Mouse (Mus musculus) embryonic stem cell, embryonic (primary cell): ENCODE data around the gene Rbm19.

Source experiments
- CTCF ChIA-PET, 4 experiments: fragments of 300-600 bp in 2 of 4; fragments of 350-600 bp in 2 of 4; sonication (Branson Sonifier 250); formaldehyde crosslinking; loops; one replicate each; lab custom pipeline; 2022; ENCODE audit warnings: inconsistent platforms in 2 of 4; lab: Charles Lee
- POLR2A ChIA-PET, 4 experiments: fragments of 300-600 bp in 2 of 4; fragments of 350-600 bp in 2 of 4; sonication (Branson Sonifier 250); formaldehyde crosslinking; loops; one replicate each; lab custom pipeline; 2022; ENCODE audit warnings: antibody characterized with exemption in 4 of 4, inconsistent platforms in 1 of 4; lab: Charles Lee

Gene Rbm19

GRCm38 (mm10) chr5:120127641-120128040 lies 11.4 kb downstream of the Rbm19 start:
- ChIA-PET CTCF (interaction anchor here in 3 of 4 experiments (0.6 to 1.8 kb wide), 17 partner anchors 9 to 1203 kb away, joined by 3 to 10 read pairs (median 3); partner anchors contain the start of gene Rbm19 (in 1 of the 3)), POLR2A (interaction anchor here in 2 of 4 experiments (0.6 to 0.7 kb wide), 2 partner anchors 94 to 127 kb away, joined by 3 read pairs; no protein-coding TSS in a partner anchor)

GRCm38 (mm10) chr5:120128511-120128910 lies 12.2 kb downstream of the Rbm19 start:
- POLR2A ChIA-PET: interaction anchor here in 1 of 4 experiments (1.1 kb wide), 1 partner anchor 9 kb away, joined by 5 read pairs; no protein-coding TSS in a partner anchor
- CTCF ChIA-PET: interaction anchor here in 3 of 4 experiments (0.6 to 1.8 kb wide), 13 partner anchors 8 to 477 kb away, joined by 3 to 10 read pairs (median 3); no protein-coding TSS in a partner anchor

- POLR2A ChIA-PET: interaction anchor here in 1 of 4 experiments (0.5 to 1.4 kb wide), 6 partner anchors 8 to 385 kb away, joined by 3 to 5 read pairs (median 3); no protein-coding TSS in a partner anchor
- CTCF ChIA-PET: interaction anchor here (0.5 to 3.2 kb wide), 21 partner anchors 8 to 1712 kb away, joined by 3 to 27 read pairs (median 4); partner anchors contain the start of gene Slc8b1 (in 1 of the 4)
These were observed 12.8 kb downstream of the Rbm19 start for GRCm38 (mm10) chr5:120129070-120129469.

GRCm38 (mm10) chr5:120129761-120130160 lies 13.5 kb downstream of the Rbm19 start:
- ChIA-PET CTCF (interaction anchor here (0.5 to 3.2 kb wide), 29 partner anchors 8 to 381 kb away, joined by 3 to 27 read pairs (median 3); partner anchors contain the start of gene Slc8b1 (in 1 of the 4)), POLR2A (interaction anchor here in 2 of 4 experiments (0.9 to 1.4 kb wide), 7 partner anchors 8 to 385 kb away, joined by 3 to 5 read pairs (median 3); no protein-coding TSS in a partner anchor)

- ChIA-PET POLR2A (interaction anchor here in 2 of 4 experiments (1.0 to 1.4 kb wide), 5 partner anchors 9 to 326 kb away, joined by 3 to 5 read pairs (median 3); no protein-coding TSS in a partner anchor), CTCF (interaction anchor here (0.6 to 3.2 kb wide), 23 partner anchors 9 to 354 kb away, joined by 3 to 27 read pairs (median 3); no protein-coding TSS in a partner anchor)
These were observed 13.9 kb downstream of the Rbm19 start for GRCm38 (mm10) chr5:120130163-120130562.

- ChIA-PET CTCF (interaction anchor here (0.5 to 3.2 kb wide), 25 partner anchors 8 to 432 kb away, joined by 3 to 27 read pairs (median 4); no protein-coding TSS in a partner anchor), POLR2A (interaction anchor here in 1 of 4 experiments (1.3 kb wide), 1 partner anchor 10 kb away, joined by 3 read pairs; no protein-coding TSS in a partner anchor)
These were observed 15.3 kb downstream of the Rbm19 start for GRCm38 (mm10) chr5:120131600-120131999.

GRCm38 (mm10) chr5:120134000-120134399 lies 17.7 kb downstream of the Rbm19 start:
- ChIA-PET CTCF (interaction anchor here (0.6 to 2.0 kb wide), 27 partner anchors 9 to 471 kb away, joined by 3 to 17 read pairs (median 3); no protein-coding TSS in a partner anchor), POLR2A (interaction anchor here in 1 of 4 experiments (0.9 kb wide), 1 partner anchor 9 kb away, joined by 3 read pairs; no protein-coding TSS in a partner anchor)

GRCm38 (mm10) chr5:120135337-120135736 lies 19.1 kb downstream of the Rbm19 start:
- ChIA-PET CTCF (interaction anchor here in 3 of 4 experiments (0.5 to 2.0 kb wide), 7 partner anchors 8 to 485 kb away, joined by 3 to 6 read pairs (median 5); no protein-coding TSS in a partner anchor), POLR2A (interaction anchor here in 2 of 4 experiments (0.7 to 1.0 kb wide), 2 partner anchors 10 to 63 kb away, joined by 3 read pairs; no protein-coding TSS in a partner anchor)

GRCm38 (mm10) chr5:120135823-120136222 lies 19.6 kb downstream of the Rbm19 start:
- POLR2A ChIA-PET: interaction anchor here in 2 of 4 experiments (0.7 to 1.5 kb wide), 3 partner anchors 11 to 62 kb away, joined by 3 to 4 read pairs (median 3); no protein-coding TSS in a partner anchor
- CTCF ChIA-PET: interaction anchor here in 3 of 4 experiments (0.5 to 2.0 kb wide), 10 partner anchors 8 to 484 kb away, joined by 3 to 6 read pairs (median 5); no protein-coding TSS in a partner anchor

GRCm38 (mm10) chr5:120136236-120136675 lies 20.0 kb downstream of the Rbm19 start:
- POLR2A ChIA-PET: interaction anchor here in 1 of 4 experiments (1.0 to 1.5 kb wide), 2 partner anchors 9 to 21 kb away, joined by 4 to 7 read pairs; no protein-coding TSS in a partner anchor
- CTCF ChIA-PET: interaction anchor here in 3 of 4 experiments (0.5 to 2.0 kb wide), 12 partner anchors 7 to 395 kb away, joined by 3 to 6 read pairs (median 4); no protein-coding TSS in a partner anchor

GRCm38 (mm10) chr5:120137038-120137437 lies 20.8 kb downstream of the Rbm19 start:
- POLR2A ChIA-PET: interaction anchor here in 2 of 4 experiments (0.6 to 1.6 kb wide), 6 partner anchors 8 to 424 kb away, joined by 3 to 7 read pairs (median 4); no protein-coding TSS in a partner anchor
- CTCF ChIA-PET: interaction anchor here in 3 of 4 experiments (0.7 to 2.0 kb wide), 5 partner anchors 9 to 392 kb away, joined by 3 to 5 read pairs (median 5); no protein-coding TSS in a partner anchor

GRCm38 (mm10) chr5:120137846-120138245 lies 21.6 kb downstream of the Rbm19 start:
- ChIA-PET CTCF (interaction anchor here in 3 of 4 experiments (0.6 to 2.0 kb wide), 4 partner anchors 10 to 46 kb away, joined by 3 to 8 read pairs (median 3); no protein-coding TSS in a partner anchor), POLR2A (interaction anchor here in 2 of 4 experiments (0.5 to 1.6 kb wide), 3 partner anchors 9 to 24 kb away, joined by 4 to 5 read pairs (median 5); no protein-coding TSS in a partner anchor)

- CTCF ChIA-PET: interaction anchor here (0.5 to 2.0 kb wide), 6 partner anchors 9 to 379 kb away, joined by 3 to 8 read pairs (median 3); no protein-coding TSS in a partner anchor
- POLR2A ChIA-PET: interaction anchor here in 1 of 4 experiments (1.4 to 1.6 kb wide), 2 partner anchors 9 kb away, joined by 5 read pairs; no protein-coding TSS in a partner anchor
These were observed 22.1 kb downstream of the Rbm19 start for GRCm38 (mm10) chr5:120138406-120138805.

- POLR2A ChIA-PET: interaction anchor here in 1 of 4 experiments (1.4 kb wide), 1 partner anchor 10 kb away, joined by 5 read pairs; no protein-coding TSS in a partner anchor
- CTCF ChIA-PET: interaction anchor here in 3 of 4 experiments (0.6 to 2.0 kb wide), 6 partner anchors 10 to 682 kb away, joined by 3 to 8 read pairs (median 5); no protein-coding TSS in a partner anchor
These were observed 23.0 kb downstream of the Rbm19 start for GRCm38 (mm10) chr5:120139224-120139623.

- ChIA-PET CTCF (interaction anchor here (0.5 to 3.5 kb wide), 58 partner anchors 7 to 462 kb away, joined by 3 to 22 read pairs (median 3); partner anchors contain the start of gene Rbm19 (in 1 of the 4)), POLR2A (interaction anchor here in 2 of 4 experiments (0.7 to 1.6 kb wide), 2 partner anchors 142 to 367 kb away, joined by 3 read pairs; no protein-coding TSS in a partner anchor)
These were observed 27.7 kb downstream of the Rbm19 start for GRCm38 (mm10) chr5:120143941-120144340.

- POLR2A ChIA-PET: interaction anchor here (0.5 to 1.5 kb wide), 6 partner anchors 9 to 1058 kb away, joined by 3 to 10 read pairs (median 4); no protein-coding TSS in a partner anchor
These were observed 29.2 kb downstream of the Rbm19 start for GRCm38 (mm10) chr5:120145371-120146050.

GRCm38 (mm10) chr5:120146051-120146385 lies 29.8 kb downstream of the Rbm19 start:
- ChIA-PET CTCF (interaction anchor here (0.6 to 2.8 kb wide), 31 partner anchors 9 to 1896 kb away, joined by 3 to 10 read pairs (median 4); no protein-coding TSS in a partner anchor), POLR2A (interaction anchor here in 2 of 4 experiments (0.5 to 1.0 kb wide), 2 partner anchors 313 to 1058 kb away, joined by 4 to 5 read pairs; no protein-coding TSS in a partner anchor)

More at GRCm38 (mm10) chr5:120145371-120146050, 29.2 kb downstream of the Rbm19 start:
- CTCF ChIA-PET: interaction anchor here (0.6 to 2.8 kb wide), 37 partner anchors 9 to 1897 kb away, joined by 3 to 9 read pairs (median 4); no protein-coding TSS in a partner anchor
